Mouse (Mus musculus) Muller cell, postnatal 12 days (primary cell): Measurements from ENCODE around the gene Lamtor4.
A peak's percentile ranks its signal among the peaks of the same experiment; 100 is the strongest.
"Not testable (repeated sequence)": the region's sequence is repeated elsewhere in the genome, so short reads cannot be mapped to it uniquely, and the experiment has no call there.

Experiments used
- DNase-seq: peaks from one replicate; pipeline ENCODE4 v3.0.0-alpha.2; 2015; ENCODE audit errors: inconsistent ontology term

The Lamtor4 gene

GRCm38 (mm10) chr5:138255353-138256093 is at the start of gene Lamtor4:
TSS of gene Lamtor4 (plus strand) at chr5:138255482.
- DNase-seq = peak; percentile 91

GRCm38 (mm10) chr5:138207253-138207652 is 48.0 kb upstream of the Lamtor4 start:
- DNase-seq = no peak

GRCm38 (mm10) chr5:138207873-138208272 is 47.4 kb upstream of the Lamtor4 start:
- DNase-seq = no peak

GRCm38 (mm10) chr5:138216632-138217031 is 38.6 kb upstream of the Lamtor4 start:
- DNase-seq = not testable (repeated sequence)

- no peak for DNase-seq
Measured at GRCm38 (mm10) chr5:138219864-138220263, 35.4 kb upstream of the Lamtor4 start.

GRCm38 (mm10) chr5:138222111-138222510 is 33.2 kb upstream of the Lamtor4 start:
- peak; percentile 48 for DNase-seq

GRCm38 (mm10) chr5:138223287-138223686 is 32.0 kb upstream of the Lamtor4 start:
- DNase-seq = no peak

- DNase-seq = no peak
Measured at GRCm38 (mm10) chr5:138225700-138226099, 29.6 kb upstream of the Lamtor4 start, which contains the start of gene Nxpe5. TSS of gene Nxpe5 (plus strand) at chr5:138225898.

GRCm38 (mm10) chr5:138226491-138226890 is 28.8 kb upstream of the Lamtor4 start:
- DNase-seq = no peak

- DNase-seq = no peak
Measured at GRCm38 (mm10) chr5:138227367-138227766, 27.9 kb upstream of the Lamtor4 start.

- no peak for DNase-seq
Measured at GRCm38 (mm10) chr5:138228026-138228425, 27.3 kb upstream of the Lamtor4 start.

GRCm38 (mm10) chr5:138229511-138229910 is 25.8 kb upstream of the Lamtor4 start:
- DNase-seq = no peak

GRCm38 (mm10) chr5:138233778-138234177 is 21.5 kb upstream of the Lamtor4 start:
- no peak for DNase-seq

- DNase-seq = no peak
Measured at GRCm38 (mm10) chr5:138234224-138234623, 21.1 kb upstream of the Lamtor4 start.

GRCm38 (mm10) chr5:138241511-138241910 is 13.8 kb upstream of the Lamtor4 start:
- no peak for DNase-seq

- no peak for DNase-seq
Measured at GRCm38 (mm10) chr5:138251144-138251543, 4.1 kb upstream of the Lamtor4 start.

GRCm38 (mm10) chr5:138253061-138253460 is 2.2 kb upstream of the Lamtor4 start:
- no peak for DNase-seq

GRCm38 (mm10) chr5:138256094-138256467 is 799 bp downstream of the Lamtor4 start:
- no peak for DNase-seq

- DNase-seq = no peak
Measured at GRCm38 (mm10) chr5:138256966-138257584, 1.8 kb downstream of the Lamtor4 start.

GRCm38 (mm10) chr5:138257585-138257978 is 2.3 kb downstream of the Lamtor4 start:
- no peak for DNase-seq

GRCm38 (mm10) chr5:138258078-138258477 is 2.8 kb downstream of the Lamtor4 start:
- no peak for DNase-seq

- no peak for DNase-seq
Measured at GRCm38 (mm10) chr5:138258542-138258941, 3.3 kb downstream of the Lamtor4 start.

- no peak for DNase-seq
Measured at GRCm38 (mm10) chr5:138258993-138259392, 3.7 kb downstream of the Lamtor4 start.
